30 mouse cellular contexts compared by ENCODE assay signal in genomic region chr5:145004495-145004894, GRCm38 (mm10). TPM values are rescaled to one million over a fixed set of nuclear protein-coding genes. Genes with fewer than 3 reads are reported as not detected.
DNase-seq lines count a peak whose midpoint lies in the region; ATAC-seq and TF ChIP-seq lines count a peak whose summit lies in the region.
"Had no signal": no experiment of that assay in that cellular context is flagged by ENCODE, and none has a peak within 500 bp of the region (broad histone marks: within the 10 kb centered on the region; RNA-seq: fewer than 3 reads in every experiment).

No protein-coding gene starts in this region.

- no peak for TF ChIP-seq CTCF in liver, postnatal 0 days (IDR thresholded peaks at IDR 0.05; ENCODE audit: low read depth)
- no peak for TF ChIP-seq CTCF in liver, embryonic 14.5 days (IDR thresholded peaks at IDR 0.05; ENCODE audit: low read depth)

- H3K9me3 ChIP-seq in liver, embryonic 11.5 days (ENCODE audit: control insufficient read depth, low read length), result no peaks in the 10 kb centered on the region
- H3K9me3 ChIP-seq in liver, postnatal 0 days (ENCODE audit: low read length), result no peaks in the 10 kb centered on the region
- no peaks in the 10 kb centered on the region for H3K9me3 ChIP-seq in liver, embryonic 14.5 days (ENCODE audit: control insufficient read depth, low read length)
- H3K9me3 ChIP-seq: forebrain, embryonic 13.5 days; limb, embryonic 13.5 days; neural tube, embryonic 12.5 days had no signal

- WGBS in liver, embryonic 11.5 days, result 41% methylated on average over 9 of the region's 9 CpGs
- WGBS in liver, postnatal 0 days (ENCODE audit: insufficient replicate concordance), result 49% methylated on average over 9 of the region's 9 CpGs
- 47% methylated on average over 9 of the region's 9 CpGs for WGBS in liver, embryonic 14.5 days (ENCODE audit: insufficient replicate concordance)

- H3K36me3 ChIP-seq in liver, embryonic 11.5 days (ENCODE audit: control insufficient read depth, insufficient read depth, low read length), result no peaks in the 10 kb centered on the region
- no peaks in the 10 kb centered on the region for H3K36me3 ChIP-seq in liver, postnatal 0 days (replicated peaks; ENCODE audit: insufficient read depth, low read length)
- H3K36me3 ChIP-seq in liver, embryonic 14.5 days (replicated peaks; ENCODE audit: control insufficient read depth, insufficient read depth, low read depth), result no peaks in the 10 kb centered on the region
- H3K36me3 ChIP-seq: limb, embryonic 13.5 days; neural tube, embryonic 12.5 days had no signal

- intact Hi-C loops in heart, postnatal 14 days (cut with DNase I), result loop anchor here (5.0 kb wide), 1 partner anchor 68 kb away; no protein-coding TSS in a partner anchor

- no peak overlapping the region for H3K9ac ChIP-seq in liver, embryonic 11.5 days (ENCODE audit: low read depth, low read length)
- no peak overlapping the region for H3K9ac ChIP-seq in liver, postnatal 0 days (replicated peaks)
- H3K9ac ChIP-seq in liver, embryonic 14.5 days (replicated peaks), result no peak overlapping the region
- H3K9ac ChIP-seq: forebrain, embryonic 13.5 days; hindbrain, embryonic 14.5 days; limb, embryonic 13.5 days; lung, embryonic 14.5 days; neural tube, embryonic 12.5 days had no signal

- peak; percentile 69 for ATAC-seq in liver, embryonic 11.5 days (replicated peaks; ENCODE audit: low FRiP score)
- ATAC-seq in liver, postnatal 0 days, result no peak
- peak; percentile 15; the same call in 1 of the 2 replicates for ATAC-seq in liver, embryonic 14.5 days (ENCODE audit: insufficient read depth)
- ATAC-seq: forebrain, embryonic 13.5 days; inflammation-experienced regulatory T-cells, adult 6 months had no signal

- H3K27ac ChIP-seq in liver, embryonic 11.5 days (ENCODE audit: low read depth, low read length), result no peak overlapping the region
- no peak overlapping the region for H3K27ac ChIP-seq in liver, postnatal 0 days (ENCODE audit: low read depth)
- no peak overlapping the region for H3K27ac ChIP-seq in liver, embryonic 14.5 days
- H3K27ac ChIP-seq: forebrain, embryonic 13.5 days; gastrocnemius, adult 2 months; hindbrain, embryonic 14.5 days; limb, embryonic 13.5 days; neural tube, embryonic 12.5 days had no signal

- DNase-seq in heart, adult 11 months, result peak; percentile 79
- no peak for DNase-seq in heart, postnatal 14 days
- no peak for DNase-seq in liver, embryonic 11.5 days (ENCODE audit: low spot score)
- DNase-seq in liver, postnatal 0 days, result no peak
- DNase-seq in liver, embryonic 14.5 days (ENCODE audit: low read depth in 3 of 3, low spot score in 3 of 3), result no peak
- no peak for DNase-seq in kidney, adult 8-10 months
- DNase-seq in gastrocnemius, postnatal 4 days (ENCODE audit: low spot score in 2 of 2), result no peak
- DNase-seq: adrenal gland, postnatal 25 days; cerebellum, adult 9-10 months; gastrocnemius, adult 2 months; heart, postnatal 36 days; kidney, postnatal 4 days; lung, embryonic 14.5 days; lung, postnatal 4 days; midbrain, embryonic 14.5 days; right cerebral cortex, postnatal 14 days; thymus, postnatal 25 days had no signal

- H3K4me1 ChIP-seq in liver, embryonic 11.5 days (replicated peaks; ENCODE audit: control insufficient read depth, insufficient read depth, low read length), result 0 out of 2 replicates have a peak, but pooled peaks cover 2% of the 10 kb centered on the region
- H3K4me1 ChIP-seq in liver, postnatal 0 days (ENCODE audit: insufficient read depth), result no peaks in the 10 kb centered on the region
- H3K4me1 ChIP-seq in liver, embryonic 14.5 days (replicated peaks; ENCODE audit: control insufficient read depth in 2 of 2, insufficient read depth in 2 of 2, low read length in 1 of 2), result no peaks in the 10 kb centered on the region
- H3K4me1 ChIP-seq: forebrain, embryonic 13.5 days; neural tube, embryonic 12.5 days had no signal

- no peak for TF ChIP-seq EP300 in liver, postnatal 0 days (IDR thresholded peaks at IDR 0.05; ENCODE audit: low read depth)
- no peak for TF ChIP-seq EP300 in liver, embryonic 14.5 days (IDR thresholded peaks at IDR 0.05; ENCODE audit: low read depth)

- no peak overlapping the region for H3K4me2 ChIP-seq in liver, embryonic 11.5 days
- H3K4me2 ChIP-seq in liver, postnatal 0 days (ENCODE audit: low read depth, low read length), result no peak overlapping the region
- H3K4me2 ChIP-seq in liver, embryonic 14.5 days (ENCODE audit: low read depth), result no peak overlapping the region
- H3K4me2 ChIP-seq: forebrain, embryonic 13.5 days; hindbrain, embryonic 14.5 days; limb, embryonic 13.5 days; lung, embryonic 14.5 days; neural tube, embryonic 12.5 days had no signal

- H3K27me3 ChIP-seq in liver, embryonic 11.5 days (replicated peaks; ENCODE audit: control insufficient read depth, insufficient read depth, low read length), result no peaks in the 10 kb centered on the region
- no peaks in the 10 kb centered on the region for H3K27me3 ChIP-seq in liver, postnatal 0 days (ENCODE audit: insufficient read depth, low read length)
- H3K27me3 ChIP-seq in liver, embryonic 14.5 days (ENCODE audit: control insufficient read depth, insufficient read depth, low read length), result no peaks in the 10 kb centered on the region
- H3K27me3 ChIP-seq: forebrain, embryonic 13.5 days; limb, embryonic 13.5 days; neural tube, embryonic 12.5 days had no signal

- no peak overlapping the region for H3K4me3 ChIP-seq in liver, embryonic 11.5 days (ENCODE audit: low read depth, low read length)
- H3K4me3 ChIP-seq in liver, postnatal 0 days (ENCODE audit: low read depth, low read length), result no peak overlapping the region
- H3K4me3 ChIP-seq in liver, embryonic 14.5 days (ENCODE audit: insufficient read depth in 1 of 2, low read depth in 2 of 2, low read length in 2 of 2), result no peak overlapping the region
- H3K4me3 ChIP-seq: forebrain, embryonic 13.5 days; gastrocnemius, adult 2 months; limb, embryonic 13.5 days; neural tube, embryonic 12.5 days had no signal

RNA-seq across cellular contexts. Expression of gene Gm4871, which starts 28.1 kb away (rescaled TPM):
- total RNA-seq in heart, postnatal 14 days (2021), result not detected
- not detected in 2 replicates for polyA plus RNA-seq in liver, embryonic 11.5 days (2014; fragmentation: Nextera tagmentation; extraction: Ambion mirVana)
- polyA plus RNA-seq in liver, postnatal 0 days (2015; fragmentation: Nextera tagmentation; extraction: Ambion mirVana), result not detected in 2 replicates
- polyA plus RNA-seq in liver, embryonic 14.5 days (2012; rRNA removed), result not detected in 2 replicates
- polyA plus RNA-seq in liver, embryonic 14.5 days (2014; fragmentation: Nextera tagmentation; extraction: Ambion mirVana), result not detected in 2 replicates
- not detected for total RNA-seq in gastrocnemius, postnatal 4 days (2021)
- total RNA-seq: adrenal gland, postnatal 25 days; gastrocnemius, adult 2 months; granulocyte monocyte progenitor cell, adult 5-6 weeks; heart, postnatal 36 days; left cerebral cortex, adult 18-20 months; left cerebral cortex, postnatal 25 days; megakaryocyte-erythroid progenitor cell, adult 5-6 weeks had no signal
- polyA plus RNA-seq: brain, embryonic 14.5 days; embryonic facial prominence, embryonic 14.5 days; forebrain, embryonic 13.5 days; frontal cortex, adult 2 months; hindbrain, embryonic 14.5 days; inflammation-experienced regulatory T-cells, adult 6 months; kidney, embryonic 16.5 days; limb, embryonic 13.5 days; lung, embryonic 14.5 days; midbrain, embryonic 14.5 days; neural tube, embryonic 12.5 days had no signal

RNA-seq across cellular contexts. Expression of gene 1700018F24Rik, which starts 38.3 kb away (rescaled TPM):
- not detected for total RNA-seq in heart, postnatal 14 days (2021)
- polyA plus RNA-seq in liver, embryonic 11.5 days (2014; fragmentation: Nextera tagmentation; extraction: Ambion mirVana), result not detected in 2 replicates
- polyA plus RNA-seq in liver, postnatal 0 days (2015; fragmentation: Nextera tagmentation; extraction: Ambion mirVana), result not detected in 2 replicates
- polyA plus RNA-seq in liver, embryonic 14.5 days (2012; rRNA removed), result not detected in 2 replicates
- not detected in 2 replicates for polyA plus RNA-seq in liver, embryonic 14.5 days (2014; fragmentation: Nextera tagmentation; extraction: Ambion mirVana)
- not detected for total RNA-seq in gastrocnemius, postnatal 4 days (2021)
- total RNA-seq: adrenal gland, postnatal 25 days; gastrocnemius, adult 2 months; granulocyte monocyte progenitor cell, adult 5-6 weeks; heart, postnatal 36 days; left cerebral cortex, adult 18-20 months; left cerebral cortex, postnatal 25 days; megakaryocyte-erythroid progenitor cell, adult 5-6 weeks had no signal
- polyA plus RNA-seq: brain, embryonic 14.5 days; forebrain, embryonic 13.5 days; frontal cortex, adult 2 months; hindbrain, embryonic 14.5 days; inflammation-experienced regulatory T-cells, adult 6 months; kidney, embryonic 16.5 days; limb, embryonic 13.5 days; lung, embryonic 14.5 days; midbrain, embryonic 14.5 days; neural tube, embryonic 12.5 days had no signal

RNA-seq across cellular contexts. Expression of gene Smurf1, which starts 38.8 kb away (rescaled TPM):
- total RNA-seq in heart, postnatal 14 days (2021), result 10 to 100 TPM; 23.7 to 25.4 TPM
- polyA plus RNA-seq in liver, embryonic 11.5 days (2014; fragmentation: Nextera tagmentation; extraction: Ambion mirVana), result 8.6 and 9.2 TPM in 2 replicates
- polyA plus RNA-seq in liver, postnatal 0 days (2015; fragmentation: Nextera tagmentation; extraction: Ambion mirVana), result 2.1 and 2.2 TPM in 2 replicates
- polyA plus RNA-seq in liver, embryonic 14.5 days (2012; rRNA removed), result 1.4 and 1.5 TPM in 2 replicates
- polyA plus RNA-seq in liver, embryonic 14.5 days (2014; fragmentation: Nextera tagmentation; extraction: Ambion mirVana), result 1.2 and 1.7 TPM in 2 replicates
- total RNA-seq in gastrocnemius, postnatal 4 days (2021), result 10 to 100 TPM; 24.7 to 27.0 TPM
